Mouse (Mus musculus) monocyte, adult 5-6 weeks (primary cell): ENCODE data around the gene Agmat. TPM values are rescaled to one million over a fixed set of nuclear protein-coding genes. Genes with fewer than 3 reads are reported as not detected.
A peak's percentile ranks its signal among the peaks of the same experiment; 100 is the strongest.

Experiments used
- ATAC-seq: fragments of 153-309, 156-312 bp; replicated peaks from 2 replicates; pipeline ENCODE4 v1.8.0; 2017; ENCODE audit warnings: mild to moderate bottlenecking; ENCODE audit not compliant: low TSS enrichment, insufficient number of reproducible peaks, severe bottlenecking, poor library complexity, low FRiP score
- total RNA-seq: library from RNA; stranded (forward); fragments of 200-1000, 200-491, 200-594 nt; gene quantifications from 3 replicates; pipeline ENCODE4 v1.2.3, GENCODE M21; 2017

Agmat gene
- total RNA-seq, 1 experiment from 2014 or later = not detected

GRCm38 (mm10) chr4:141731766-141732165 lies 14.7 kb upstream of the Agmat start:
- ATAC-seq = no peak

GRCm38 (mm10) chr4:141734446-141735205 lies 11.8 kb upstream of the Agmat start:
- peak; percentile 97 for ATAC-seq

GRCm38 (mm10) chr4:141735206-141735560 lies 11.3 kb upstream of the Agmat start:
- ATAC-seq = no peak

GRCm38 (mm10) chr4:141736856-141737255 lies 9.6 kb upstream of the Agmat start:
- ATAC-seq = no peak

- ATAC-seq = no peak
These were observed 8.5 kb upstream of the Agmat start for GRCm38 (mm10) chr4:141738015-141738414.

GRCm38 (mm10) chr4:141741856-141742255 lies 4.6 kb upstream of the Agmat start:
- ATAC-seq = no peak

GRCm38 (mm10) chr4:141742381-141742780 lies 4.1 kb upstream of the Agmat start:
- ATAC-seq = no peak

GRCm38 (mm10) chr4:141749557-141749956 lies 3.1 kb downstream of the Agmat start:
- no peak for ATAC-seq

GRCm38 (mm10) chr4:141750826-141751225 lies 4.4 kb downstream of the Agmat start:
- no peak for ATAC-seq

GRCm38 (mm10) chr4:141751419-141752075 lies 5.1 kb downstream of the Agmat start:
- no peak for ATAC-seq

GRCm38 (mm10) chr4:141752076-141752421 lies 5.6 kb downstream of the Agmat start:
- no peak for ATAC-seq

GRCm38 (mm10) chr4:141755375-141755930 lies 9.0 kb downstream of the Agmat start:
- no peak for ATAC-seq

GRCm38 (mm10) chr4:141757124-141757523 lies 10.7 kb downstream of the Agmat start:
- no peak for ATAC-seq

GRCm38 (mm10) chr4:141758874-141759542 lies 12.5 kb downstream of the Agmat start:
- ATAC-seq = no peak

- ATAC-seq = no peak
These were observed 14.5 kb downstream of the Agmat start for GRCm38 (mm10) chr4:141760942-141761341.

GRCm38 (mm10) chr4:141762102-141762598 lies 15.7 kb downstream of the Agmat start:
- no peak for ATAC-seq

GRCm38 (mm10) chr4:141763476-141763875 lies 17.0 kb downstream of the Agmat start:
- ATAC-seq = no peak

GRCm38 (mm10) chr4:141765008-141765407 lies 18.5 kb downstream of the Agmat start:
- no peak for ATAC-seq

- ATAC-seq = peak; percentile 73
These were observed 19.8 kb downstream of the Agmat start for GRCm38 (mm10) chr4:141766316-141766667.
